Mouse (Mus musculus) heart, postnatal 0 days (tissue): Measurements from ENCODE around the gene Gak. TPM values are rescaled to one million over a fixed set of nuclear protein-coding genes. Genes with fewer than 3 reads are reported as not detected.
A peak's percentile ranks its signal among the peaks of the same experiment; 100 is the strongest.

Experiments used
- ATAC-seq: fragments of 200-750 bp; cut with Nextera tagmentation; 2 replicates; pipeline ENCODE4 v1.8.0; 2017; ENCODE audit warnings: low read depth, moderate number of reproducible peaks, moderate library complexity; ENCODE audit not compliant: insufficient read depth
- DNase-seq: peaks from one replicate; pipeline ENCODE4 v3.0.0-alpha.2; 2016; ENCODE audit warnings: low spot score
- H3K27ac ChIP-seq: fragments of 300-500 bp; sonication (generic); 2 replicates; pipeline ENCODE4 v1.5.1; 2014; ENCODE audit warnings: low read depth, mild to moderate bottlenecking
- H3K27me3 ChIP-seq: fragments of 300-500 bp; sonication (generic); 2 replicates; pipeline ENCODE4 v1.6.1; 2014; ENCODE audit warnings: low read length, mixed read lengths; ENCODE audit not compliant: control insufficient read depth, insufficient read depth
- H3K36me3 ChIP-seq: fragments of 300-500 bp; sonication (generic); replicated peaks from 2 replicates; pipeline ENCODE4 v1.6.1; 2014; ENCODE audit warnings: low read length, mixed read lengths; ENCODE audit not compliant: control insufficient read depth, insufficient read depth
- H3K4me1 ChIP-seq: fragments of 300-500 bp; sonication (generic); 2 replicates; pipeline ENCODE4 v1.6.1; 2014; ENCODE audit warnings: antibody characterized with exemption; ENCODE audit not compliant: control insufficient read depth, insufficient read depth
- H3K4me2 ChIP-seq: fragments of 300-500 bp; sonication (generic); 2 replicates; pipeline ENCODE4 v1.6.1; 2014; ENCODE audit warnings: low read depth, mild to moderate bottlenecking, low read length, moderate library complexity
- H3K4me3 ChIP-seq: fragments of 300-500 bp; sonication (generic); 2 replicates; pipeline ENCODE4 v1.5.1; 2014; ENCODE audit warnings: low read depth, low read length
- H3K9ac ChIP-seq: fragments of 300-500 bp; sonication (generic); replicated peaks from 2 replicates; pipeline ENCODE4 v1.6.1; 2014; ENCODE audit warnings: low read depth, low read length, mixed read lengths
- H3K9me3 ChIP-seq: fragments of 300-500 bp; sonication (generic); replicated peaks from 2 replicates; pipeline ENCODE4 v1.6.1; 2016; ENCODE audit warnings: low read length; ENCODE audit not compliant: control insufficient read depth
- CTCF ChIP-seq: IDR thresholded peaks from 2 replicates; pipeline ENCODE4 v1.5.1; 2016; ENCODE audit warnings: antibody characterized with exemption, control low read depth, low read depth
- EP300 ChIP-seq: IDR thresholded peaks from 2 replicates; pipeline ENCODE4 v1.6.1; 2016; ENCODE audit warnings: antibody characterized with exemption, low read depth
- WGBS: fragments of 180-500 bp; shearing (Covaris S2); extraction: QIAGEN DNeasy Blood & Tissue Kit; methylation state at CpG from one replicate; pipeline ENCODE4 v1.1.7; 2014; 5-methylcytosine and 5-hydroxymethylcytosine counted together
- polyA plus RNA-seq: library from polyadenylated mRNA; unstranded; fragments of >200 nt; fragmentation: Nextera tagmentation; extraction: Ambion mirVana; gene quantifications from 2 replicates; pipeline ENCODE4 v1.2.1, GENCODE M21; 2015
- total RNA-seq: library from RNA; depleted of rRNA; stranded (reverse); fragments of >200 nt; gene quantifications from 2 replicates; pipeline ENCODE4 v1.2.3, GENCODE M21; 2014; ENCODE audit warnings: low replicate concordance

Gene Gak
- total and polyA plus RNA-seq, 2 experiments from 2014 or later, result 15.0 to 29.4 TPM

- H3K9ac ChIP-seq, result no peak overlapping the region
- H3K27me3 ChIP-seq, result no peaks in the 10 kb centered on the region
- H3K4me1 ChIP-seq, result no peaks in the 10 kb centered on the region
- ATAC-seq (no peak), DNase-seq (no peak)
- no peak overlapping the region for H3K27ac ChIP-seq
- TF ChIP-seq EP300 (no peak), CTCF (no peak)
- no peak overlapping the region for H3K4me3 ChIP-seq
- H3K4me2 ChIP-seq, result no peak overlapping the region
- H3K36me3 ChIP-seq, result peaks cover 3% of the 10 kb centered on the region
- WGBS, result 80% methylated on average over 2 of the region's 2 CpGs
- H3K9me3 ChIP-seq, result peaks cover 5% of the 10 kb centered on the region; the same call in 1 of the 2 replicates
These were observed 67.1 kb downstream of the Gak start for GRCm38 (mm10) chr5:108562483-108562882.

GRCm38 (mm10) chr5:108556986-108557385 is 72.6 kb downstream of the Gak start:
- no peak overlapping the region for H3K4me3 ChIP-seq
- DNase-seq (no peak), ATAC-seq (no peak)
- TF ChIP-seq EP300, result no peak
- TF ChIP-seq CTCF, result no peak
- no peaks in the 10 kb centered on the region for H3K36me3 ChIP-seq
- H3K4me2 ChIP-seq, result no peak overlapping the region
- H3K27ac ChIP-seq, result no peak overlapping the region
- H3K4me1 ChIP-seq, result no peaks in the 10 kb centered on the region
- H3K9ac ChIP-seq, result no peak overlapping the region
- peaks cover 5% of the 10 kb centered on the region; the same call in 1 of the 2 replicates for H3K9me3 ChIP-seq
- no peaks in the 10 kb centered on the region for H3K27me3 ChIP-seq
- 65% methylated on average over 4 of the region's 4 CpGs for WGBS

GRCm38 (mm10) chr5:108554041-108554440 is 75.5 kb downstream of the Gak start:
- Histone ChIP-seq H3K9ac (no peak overlapping the region), H3K9me3 (no peaks in the 10 kb centered on the region), H3K27ac (no peak overlapping the region), H3K4me2 (no peak overlapping the region), H3K4me3 (no peak overlapping the region), H3K4me1 (no peaks in the 10 kb centered on the region), H3K36me3 (no peaks in the 10 kb centered on the region), H3K27me3 (peaks cover 23% of the 10 kb centered on the region)
- TF ChIP-seq EP300, result no peak
- TF ChIP-seq CTCF, result no peak
- no peak for ATAC-seq
- WGBS, result 70% methylated on average over 1 of the region's 1 CpGs
- DNase-seq, result no peak

GRCm38 (mm10) chr5:108550207-108550594 is 79.4 kb downstream of the Gak start:
- Histone ChIP-seq H3K4me2 (peak overlapping the region; percentile 52), H3K27me3 (peaks cover 29% of the 10 kb centered on the region), H3K4me3 (peak overlapping the region; percentile 27), H3K9ac (no peak overlapping the region), H3K4me1 (no peaks in the 10 kb centered on the region), H3K27ac (no peak overlapping the region), H3K36me3 (no peaks in the 10 kb centered on the region), H3K9me3 (no peaks in the 10 kb centered on the region)
- TF ChIP-seq EP300 (no peak), CTCF (no peak)
- WGBS, result 3% methylated on average over 16 of the region's 16 CpGs
- ATAC-seq (no peak), DNase-seq (no peak)

GRCm38 (mm10) chr5:108549489-108550206 is 79.9 kb downstream of the Gak start, which contains the start of gene Cplx1:
Gene Cplx1, minus strand, starts transcription at chr5:108550024.
- no peaks in the 10 kb centered on the region for H3K9me3 ChIP-seq
- no peak within 1 kb of the TSS for H3K27ac ChIP-seq
- no peaks in the 10 kb centered on the region for H3K4me1 ChIP-seq
- TF ChIP-seq EP300 (no peak), CTCF (no peak)
- peak within 1 kb of the TSS; percentile 52 for H3K4me2 ChIP-seq
- H3K36me3 ChIP-seq, result no peaks in the 10 kb centered on the region
- peak within 1 kb of the TSS; percentile 27 for H3K4me3 ChIP-seq
- peaks cover 29% of the 10 kb centered on the region for H3K27me3 ChIP-seq
- DNase-seq (peak; percentile 49), ATAC-seq (peak; percentile 71)
- no peak within 1 kb of the TSS for H3K9ac ChIP-seq
- WGBS, result under 1% methylated on average over 50 of the region's 56 CpGs

GRCm38 (mm10) chr5:108549137-108549488 is 80.4 kb downstream of the Gak start:
- no peak overlapping the region for H3K4me3 ChIP-seq
- H3K9me3 ChIP-seq, result no peaks in the 10 kb centered on the region
- DNase-seq (no peak), ATAC-seq (no peak)
- H3K27ac ChIP-seq, result no peak overlapping the region
- no peak overlapping the region for H3K9ac ChIP-seq
- 10% methylated on average over 7 of the region's 7 CpGs for WGBS
- no peaks in the 10 kb centered on the region for H3K4me1 ChIP-seq
- peaks cover 29% of the 10 kb centered on the region for H3K27me3 ChIP-seq
- no peaks in the 10 kb centered on the region for H3K36me3 ChIP-seq
- 0 out of 2 replicates have a peak overlapping the region, but pooled peaks have one; percentile 52 for H3K4me2 ChIP-seq
- TF ChIP-seq CTCF (no peak), EP300 (no peak)
